Mouse (Mus musculus) testis, postnatal 14 days (tissue): ENCODE measurements around the gene Dcaf6.
"Not testable (repeated sequence)": the region's sequence is repeated elsewhere in the genome, so short reads cannot be mapped to it uniquely, and the experiment has no call there.

ENCODE experiments used
- DNase-seq: peaks from one replicate; pipeline ENCODE4 v3.0.0; 2021; ENCODE audit warnings: low spot score

Gene Dcaf6

DNA sequence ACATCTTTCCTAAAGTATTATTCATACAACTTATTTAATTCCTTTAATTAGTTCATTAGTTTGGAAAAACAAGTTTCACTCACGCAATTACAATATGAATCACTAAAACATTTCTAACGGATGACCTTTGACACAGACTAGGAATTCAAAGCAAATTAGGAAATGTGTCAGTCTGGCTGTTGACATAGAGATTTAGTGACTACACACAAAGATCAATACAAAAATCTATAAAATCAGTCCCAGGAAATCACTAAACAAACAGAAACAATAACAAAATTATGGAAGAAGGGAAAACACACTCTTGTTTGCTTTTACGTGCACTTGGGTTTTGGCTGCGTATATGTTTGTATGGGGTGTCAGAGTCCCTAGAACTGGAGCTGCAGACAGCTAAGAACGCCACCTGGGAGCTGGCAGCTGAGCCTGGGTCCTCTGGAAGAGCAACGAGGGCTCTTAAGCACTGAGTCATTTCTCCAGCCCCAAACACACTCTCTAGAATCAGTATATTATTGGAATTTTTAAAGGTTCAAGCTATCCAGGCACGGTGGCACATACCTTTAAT is 38.8 kb downstream of the Dcaf6 start:
- DNase-seq = no peak

DNA sequence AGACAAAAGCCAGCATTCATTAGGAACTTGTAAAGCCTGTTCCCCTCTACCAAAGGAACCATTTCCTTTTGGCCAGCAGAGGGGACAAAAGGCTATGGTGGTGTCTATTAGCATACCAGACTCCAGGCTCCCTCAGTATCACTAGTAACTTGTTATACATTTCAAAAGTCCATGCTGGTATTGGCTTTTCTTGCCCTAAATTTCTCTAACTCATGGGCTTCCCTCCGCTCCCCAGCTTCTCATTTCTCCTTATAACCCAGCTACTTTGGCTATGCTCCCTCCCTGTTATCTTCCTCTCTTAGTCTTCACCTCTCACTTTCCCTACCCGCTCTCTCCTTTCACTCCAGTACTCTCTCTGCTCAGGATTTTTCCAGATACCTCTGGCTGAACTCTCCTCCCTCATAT is 63.9 kb downstream of the Dcaf6 start:
- DNase-seq = no peak

DNA sequence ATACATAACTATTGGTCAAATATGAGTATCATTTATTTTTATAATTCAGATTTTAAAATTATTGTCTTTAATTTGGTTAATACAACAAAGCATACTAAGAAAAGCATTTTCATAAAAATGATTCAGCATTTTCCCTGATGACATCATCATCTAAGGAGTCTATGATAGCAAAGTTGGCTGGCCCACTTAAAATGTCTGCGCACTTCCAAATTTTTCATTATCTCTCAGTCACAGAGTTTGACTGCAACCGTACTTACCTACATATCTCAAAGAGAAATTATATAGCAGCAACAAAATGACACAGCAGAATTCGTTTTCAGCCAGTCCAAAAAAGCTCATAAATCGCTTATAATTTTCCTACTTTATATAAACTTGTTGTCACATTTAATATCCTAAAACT is 64.3 kb downstream of the Dcaf6 start:
- no peak for DNase-seq

DNA sequence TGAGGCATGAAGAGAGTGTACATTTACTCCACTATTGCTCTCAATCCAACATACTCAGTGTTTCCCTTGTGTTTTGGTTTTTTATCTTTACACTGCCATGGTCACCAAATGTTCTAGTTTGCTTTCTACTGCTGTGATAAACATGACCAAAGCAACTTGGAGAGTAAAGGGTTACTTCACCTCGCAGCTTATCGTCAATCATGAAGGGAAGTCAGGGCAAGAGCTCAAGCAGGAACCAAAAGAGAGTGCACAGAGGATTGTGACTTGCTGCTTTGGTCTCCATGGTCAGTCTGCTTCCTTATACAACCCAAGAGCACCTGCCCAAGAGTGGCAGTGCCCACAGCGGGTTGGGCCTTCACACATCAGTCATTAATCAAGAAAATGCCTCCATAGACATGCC is 65.4 kb downstream of the Dcaf6 start:
- DNase-seq = no peak

DNA sequence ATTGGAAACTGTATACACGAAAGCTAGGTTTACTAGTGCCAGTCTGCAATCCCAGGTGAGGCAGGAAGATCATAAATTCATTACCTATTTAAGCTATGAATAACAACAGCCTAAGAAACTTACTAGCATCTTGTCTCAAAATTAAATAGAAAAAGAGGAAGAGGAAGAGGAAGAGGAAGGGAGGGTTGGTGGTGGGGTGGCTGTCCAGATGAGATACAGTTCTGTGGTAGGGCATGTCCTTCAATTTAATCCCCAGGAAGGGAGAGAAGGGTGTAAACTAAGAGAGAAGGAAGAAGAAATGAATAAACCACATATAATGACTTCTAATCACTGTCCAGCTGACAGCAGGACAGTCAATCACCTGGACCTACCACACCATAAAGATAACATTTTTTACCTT is 67.2 kb downstream of the Dcaf6 start:
- DNase-seq = no peak

DNA sequence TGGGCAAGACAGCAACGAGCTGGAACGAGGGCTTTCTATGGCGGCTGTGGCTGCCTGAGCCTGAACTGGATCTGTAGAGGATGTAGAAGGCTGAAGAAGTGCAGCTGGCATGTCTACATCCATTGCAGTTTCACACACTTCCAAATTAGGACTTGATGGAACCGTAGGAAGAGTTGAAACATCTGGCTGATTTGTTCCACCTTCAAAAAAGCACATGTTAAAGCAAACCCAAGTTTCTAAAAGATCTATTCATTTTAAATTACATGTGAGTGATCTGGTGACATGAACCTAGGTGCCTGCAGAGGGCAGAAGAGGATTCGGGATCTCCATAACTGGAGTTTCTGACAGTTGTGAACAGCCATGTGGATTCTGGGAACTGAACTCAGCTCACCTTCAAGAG is 71.6 kb downstream of the Dcaf6 start:
- DNase-seq = no peak

DNA sequence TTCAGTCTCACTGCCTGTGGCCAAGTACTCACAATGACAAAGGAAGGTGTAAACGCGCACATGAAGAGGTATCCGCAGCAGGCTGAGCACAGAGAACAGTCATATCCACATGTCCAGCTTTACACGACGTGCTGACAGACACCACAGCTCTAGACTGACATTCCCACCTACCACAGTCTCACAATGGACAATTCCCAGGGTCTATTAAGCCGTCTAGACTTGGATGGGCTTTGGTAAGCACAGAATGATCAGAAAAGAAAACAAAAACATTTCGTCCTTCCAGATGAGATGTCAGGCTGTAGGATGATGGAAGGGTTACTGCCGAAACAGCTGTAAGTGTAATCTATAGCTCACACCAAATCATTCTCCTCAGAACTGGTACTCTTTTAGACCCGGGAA is 73.8 kb downstream of the Dcaf6 start:
- no peak for DNase-seq

DNA sequence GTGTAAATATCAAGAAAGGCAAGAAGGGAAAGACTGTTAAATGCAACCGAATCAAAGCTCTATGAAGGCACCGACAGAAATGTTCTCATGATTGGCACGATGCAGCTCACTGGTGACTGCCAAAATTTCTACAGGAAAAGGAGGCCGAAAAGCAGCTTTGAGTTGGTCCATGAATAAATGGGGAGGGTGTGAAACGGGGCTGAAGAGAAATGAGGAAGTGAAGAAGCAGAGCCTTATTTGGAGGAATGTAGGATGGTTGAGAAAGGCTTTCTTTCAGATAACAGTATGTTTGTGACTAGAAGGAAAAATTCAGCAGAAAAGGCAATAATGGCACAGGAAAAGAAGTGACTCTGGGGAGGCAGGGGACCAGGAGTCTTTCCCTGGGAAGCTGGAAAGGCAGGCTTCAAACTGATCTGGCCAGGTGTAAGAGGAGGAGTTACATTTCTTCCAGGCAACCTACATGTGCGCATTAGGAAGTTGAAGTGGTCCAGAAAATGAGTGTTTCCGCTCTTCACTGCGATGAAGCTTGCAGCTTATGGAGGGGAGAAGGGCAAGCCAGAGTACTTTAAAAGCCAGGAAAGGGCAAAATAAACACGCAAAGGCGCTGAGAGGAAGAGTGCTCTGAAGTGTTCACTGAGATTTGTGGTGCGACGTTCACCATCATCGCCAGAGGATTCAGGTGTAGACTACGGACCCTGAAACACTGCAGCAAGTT is 74.3 kb downstream of the Dcaf6 start:
- DNase-seq = no peak

DNA sequence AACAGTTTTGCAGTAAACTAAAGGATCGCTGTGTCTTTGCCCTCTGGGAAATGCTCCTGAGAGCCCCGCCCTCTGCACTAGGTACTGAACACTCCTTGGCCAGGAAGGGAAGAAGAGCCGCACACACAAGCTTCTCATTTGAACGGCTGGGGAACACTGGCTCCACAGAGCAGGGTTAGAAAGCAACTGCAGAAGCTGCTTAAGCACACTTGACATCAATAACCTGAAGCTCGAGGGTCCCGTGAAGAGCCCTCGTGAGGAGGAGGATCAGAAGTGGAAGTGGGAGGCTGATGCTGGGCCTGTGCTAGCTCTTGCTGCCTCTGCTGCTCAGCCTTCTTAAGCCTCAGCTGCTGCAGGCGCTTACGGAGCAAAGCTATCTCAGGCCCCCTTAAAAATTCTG is 86.4 kb downstream of the Dcaf6 start:
- no peak for DNase-seq

DNA sequence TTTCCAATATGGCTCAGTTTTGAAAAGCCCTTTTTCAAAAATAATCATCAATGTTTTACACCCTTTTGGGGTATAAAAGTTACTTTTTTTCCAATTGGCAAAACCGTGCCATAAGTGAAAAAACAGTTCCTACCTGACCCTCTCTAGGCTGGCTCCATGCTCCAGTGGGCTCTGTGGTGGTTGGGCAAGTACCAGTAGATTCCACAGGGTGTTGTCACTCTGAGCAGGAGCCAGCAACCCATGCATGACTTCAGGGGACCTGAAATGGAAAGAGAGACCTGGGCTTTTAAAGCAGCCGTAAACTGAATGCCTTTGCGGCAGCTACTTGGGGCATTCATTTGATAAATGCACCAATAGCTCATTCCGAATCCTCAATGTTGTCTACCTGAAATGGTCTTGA is 89.3 kb downstream of the Dcaf6 start:
- no peak for DNase-seq

DNA sequence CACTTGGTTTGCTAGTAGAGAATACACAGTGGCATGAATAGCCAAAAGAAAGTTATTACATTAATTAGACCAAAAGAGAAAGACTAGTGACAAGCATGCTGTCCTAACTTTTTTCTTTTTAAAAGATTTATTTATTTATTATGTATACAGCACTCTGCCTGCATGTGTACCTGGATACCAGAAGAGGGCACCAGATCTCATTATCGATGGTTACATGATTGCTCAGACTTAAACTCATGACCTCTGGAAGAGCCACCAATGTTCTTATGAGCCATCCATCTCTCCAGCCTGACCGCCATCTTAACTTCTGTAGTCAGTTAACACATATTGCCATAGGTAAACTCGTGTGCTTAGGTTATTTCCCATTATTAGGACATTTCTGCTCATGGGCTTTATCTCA is 95.2 kb downstream of the Dcaf6 start:
- DNase-seq = no peak

DNA sequence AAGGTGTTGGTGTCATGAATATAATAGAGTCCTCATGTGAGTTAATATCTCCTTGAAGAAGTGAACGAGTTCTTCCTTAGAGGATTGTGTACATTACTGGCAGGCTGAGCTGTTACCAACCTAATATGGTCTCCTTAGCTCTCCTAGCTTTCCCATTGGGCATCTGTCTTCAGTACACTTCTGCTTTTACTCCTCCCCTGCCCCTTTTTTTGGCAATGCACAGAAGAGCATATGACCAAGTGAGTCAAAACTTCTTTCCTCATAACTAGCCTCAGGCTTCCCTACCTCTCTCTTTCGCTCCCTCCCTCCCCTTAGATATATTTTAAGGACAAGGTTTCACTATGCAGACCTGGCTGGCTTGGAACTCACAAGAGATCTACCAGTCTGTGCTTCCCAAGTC is 97.0 kb downstream of the Dcaf6 start:
- no peak for DNase-seq

DNA sequence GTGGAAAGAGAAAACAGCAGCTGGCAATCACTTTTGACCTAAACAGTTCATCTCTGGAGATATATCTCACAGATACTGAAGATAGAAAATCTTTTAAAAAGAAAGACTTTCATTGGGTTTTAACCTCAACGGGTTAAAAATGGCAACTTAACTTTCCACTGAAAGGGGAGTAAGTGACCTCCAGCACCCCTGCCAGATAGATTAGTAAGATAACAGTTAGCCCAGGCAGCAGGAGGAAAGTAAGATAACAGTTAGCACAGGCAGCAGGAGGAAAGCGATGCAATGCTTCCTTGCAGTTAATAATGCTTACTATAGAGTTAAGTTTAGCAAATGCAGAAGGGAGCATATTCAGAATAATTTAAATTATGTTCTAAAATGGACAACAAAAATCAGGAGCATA is 103.9 kb downstream of the Dcaf6 start:
- no peak for DNase-seq

DNA sequence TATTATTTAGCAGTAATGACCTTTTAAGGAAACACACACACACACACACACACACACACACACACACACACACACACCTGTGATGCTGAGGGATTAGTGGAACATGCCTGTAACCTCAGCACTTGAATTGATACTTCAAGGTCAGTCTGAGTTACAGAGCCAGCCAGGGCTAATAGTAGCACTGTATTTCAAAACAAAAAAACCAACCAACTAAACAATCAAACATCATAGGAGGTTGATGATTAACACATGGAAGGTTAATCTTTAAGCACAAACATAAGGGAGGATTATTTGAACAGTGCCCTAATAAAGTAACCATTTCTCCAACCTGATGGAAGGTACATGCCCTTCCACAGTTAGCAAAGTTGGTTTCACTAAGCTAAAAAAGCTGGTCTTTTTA is 111.6 kb downstream of the Dcaf6 start:
- no peak for DNase-seq

DNA sequence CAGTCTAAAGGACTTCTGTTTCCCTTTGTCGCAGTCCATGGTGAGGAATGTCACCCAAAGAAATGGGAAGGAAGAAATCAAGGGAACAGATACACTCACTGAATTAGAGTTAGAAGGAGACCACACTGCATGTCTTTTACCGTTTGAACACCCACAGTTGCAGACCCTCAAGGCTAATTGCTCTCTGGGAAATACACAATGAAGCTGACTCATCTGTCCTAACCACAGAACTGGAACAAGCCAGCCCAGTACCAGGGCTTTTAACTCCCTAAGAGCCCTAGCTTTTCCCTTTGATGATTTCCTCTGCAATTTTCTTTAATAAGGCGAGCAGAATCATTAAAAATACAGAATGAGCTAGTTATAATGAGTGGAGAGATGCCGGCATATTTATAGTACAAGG is 115.8 kb downstream of the Dcaf6 start:
- no peak for DNase-seq

DNA sequence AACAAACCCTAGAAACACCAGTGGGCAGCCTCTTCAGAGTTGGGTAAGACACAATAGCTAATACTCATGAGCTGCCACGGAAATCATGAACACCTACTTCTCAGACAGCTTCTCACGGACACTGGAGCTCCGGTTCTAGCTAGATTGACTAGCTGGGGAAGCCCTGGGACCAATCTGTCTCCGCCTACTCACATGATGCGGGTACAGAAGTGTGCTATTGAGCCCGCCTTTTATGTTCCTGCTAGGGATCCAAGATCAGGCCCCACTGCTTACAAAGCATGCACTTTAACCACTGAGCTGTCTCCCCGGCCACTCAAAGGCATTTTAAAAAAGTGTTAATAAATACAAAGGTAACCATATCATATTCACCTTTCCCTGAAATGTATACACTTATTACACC is 118.1 kb downstream of the Dcaf6 start:
- no peak for DNase-seq

DNA sequence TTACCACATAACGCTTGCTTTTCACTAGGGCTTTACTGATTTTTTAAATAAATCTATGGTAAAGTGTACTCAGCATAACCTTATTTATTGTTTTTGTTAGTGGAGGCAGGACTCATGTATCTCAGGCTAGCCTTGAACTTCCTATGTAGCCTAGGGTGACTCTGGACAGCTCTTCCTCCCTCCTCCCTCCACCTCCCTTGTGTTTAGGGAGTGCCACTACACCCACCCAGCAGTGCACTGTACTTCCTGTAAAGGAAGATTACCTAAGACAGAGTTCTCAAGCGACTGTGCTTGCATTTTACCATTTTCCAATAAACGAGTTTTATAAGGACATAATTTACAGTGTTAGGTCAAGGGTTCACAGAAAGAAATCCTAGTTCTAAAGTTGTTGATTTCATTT is 127.5 kb downstream of the Dcaf6 start:
- no peak for DNase-seq

DNA sequence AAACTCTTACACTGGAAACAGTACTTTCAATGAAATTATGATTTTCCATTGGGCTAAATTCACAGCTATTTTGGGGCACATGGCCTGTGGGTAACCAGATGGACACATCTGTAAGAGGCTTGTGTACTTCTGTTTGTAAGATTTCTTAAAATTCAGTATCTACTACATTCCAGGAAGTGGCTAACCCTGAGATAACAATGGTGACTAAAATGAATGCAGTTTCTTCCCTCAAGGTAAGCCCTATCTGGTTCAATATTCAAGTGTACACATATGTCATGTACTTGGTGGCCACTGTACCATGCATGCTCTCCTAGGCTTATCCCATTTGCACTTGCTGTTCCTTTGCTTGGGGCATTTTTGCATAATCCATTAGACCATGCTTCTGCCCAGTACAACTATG is 129.4 kb downstream of the Dcaf6 start:
- DNase-seq = no peak

DNA sequence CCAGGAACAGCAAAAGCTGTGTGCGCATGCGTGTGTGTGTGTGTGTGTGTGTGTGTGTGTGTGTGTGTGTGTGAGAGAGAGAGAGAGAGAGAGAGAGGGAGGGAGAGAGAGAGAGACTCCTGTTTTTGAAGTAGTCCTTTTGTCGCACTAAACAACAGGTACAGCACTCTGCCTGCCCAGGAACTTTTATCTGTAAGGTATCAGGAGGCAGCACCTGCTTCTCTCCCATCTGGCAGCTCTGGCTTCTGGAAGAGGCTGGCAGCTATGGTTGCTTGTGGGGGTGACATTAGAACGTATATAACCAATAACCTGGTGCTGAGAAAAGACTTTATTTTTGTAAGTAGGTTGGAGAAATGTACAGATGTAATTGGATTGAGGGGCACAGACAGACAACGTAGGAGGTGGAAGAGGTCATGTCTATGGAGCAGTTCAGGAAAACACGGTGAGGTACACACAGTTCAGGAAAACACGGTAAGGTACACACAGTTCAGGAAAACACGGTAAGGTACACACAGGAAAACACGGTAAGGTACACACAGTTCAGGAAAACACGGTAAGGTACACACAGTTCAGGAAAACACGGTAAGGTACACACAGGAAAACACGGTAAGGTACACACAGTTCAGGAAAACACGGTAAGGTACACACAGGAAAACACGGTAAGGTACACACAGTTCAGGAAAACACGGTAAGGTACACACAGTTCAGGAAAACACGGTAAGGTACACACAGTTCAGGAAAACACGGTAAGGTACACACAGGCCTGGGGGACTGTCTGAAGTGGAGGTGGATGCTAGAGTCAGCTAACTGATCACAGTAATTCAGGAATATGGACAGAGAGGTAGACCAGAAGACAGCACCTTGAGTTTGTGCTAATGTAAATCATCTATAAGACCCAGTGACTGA is 131.6 kb downstream of the Dcaf6 start:
- not testable (repeated sequence) for DNase-seq

DNA sequence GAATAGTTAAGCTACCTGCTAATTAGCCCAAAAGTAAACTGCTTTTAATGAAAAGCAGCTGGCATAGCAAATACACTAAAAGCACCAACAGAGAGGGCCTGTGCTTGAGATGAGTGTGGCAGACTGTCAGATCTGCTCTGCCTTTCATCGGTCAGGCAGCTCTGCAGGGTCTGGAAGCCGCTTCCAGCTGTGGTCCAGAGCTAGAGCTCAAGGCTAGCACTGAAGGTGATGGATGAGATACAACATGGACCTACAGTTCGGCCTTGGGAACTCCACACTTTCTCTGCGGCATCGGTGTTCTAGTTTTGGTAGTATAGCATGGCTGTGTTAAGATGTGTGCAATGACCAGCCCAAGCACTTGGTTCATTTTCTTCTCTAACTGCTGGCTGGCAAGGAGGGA is 132.4 kb downstream of the Dcaf6 start:
- no peak for DNase-seq

DNA sequence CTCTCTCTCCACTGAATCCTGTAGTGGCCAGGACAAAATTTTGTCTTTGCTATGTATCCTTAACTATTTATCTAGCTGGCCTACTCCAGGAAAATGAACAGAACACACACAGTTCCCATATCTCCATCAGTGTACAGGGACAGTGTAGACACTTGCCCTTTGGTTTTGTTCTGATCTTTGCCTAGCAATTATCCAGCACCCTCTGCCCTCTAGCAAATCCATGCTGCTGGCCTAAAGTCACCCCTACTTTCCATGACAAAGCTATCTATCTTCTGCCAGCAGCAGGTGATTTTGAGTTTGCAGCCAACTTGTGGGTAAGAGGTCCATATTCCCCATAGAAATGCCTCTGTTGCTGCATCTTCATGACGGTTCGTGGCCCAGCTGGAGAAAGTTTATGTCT is 132.9 kb downstream of the Dcaf6 start:
- DNase-seq = no peak

DNA sequence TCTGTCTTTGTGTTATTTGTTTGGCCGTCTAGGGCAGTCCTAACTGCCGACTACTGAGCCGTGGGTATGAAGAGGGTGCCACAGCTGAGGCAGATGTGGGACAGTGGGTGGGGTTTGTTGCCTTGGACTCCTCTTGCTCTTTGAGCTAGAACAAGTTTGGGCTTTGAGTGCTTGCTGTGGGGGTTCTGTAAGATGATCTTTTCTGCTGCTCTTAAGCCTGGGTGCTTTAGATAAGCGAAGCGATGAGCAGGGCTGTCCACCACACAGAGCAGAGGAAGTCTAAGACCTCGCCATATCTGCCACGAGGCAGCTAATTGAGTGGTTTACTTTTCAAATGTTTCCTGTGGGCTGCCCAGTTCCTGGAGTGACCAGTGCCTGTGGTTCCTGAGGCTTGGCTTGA is 137.3 kb downstream of the Dcaf6 start:
- DNase-seq = no peak

DNA sequence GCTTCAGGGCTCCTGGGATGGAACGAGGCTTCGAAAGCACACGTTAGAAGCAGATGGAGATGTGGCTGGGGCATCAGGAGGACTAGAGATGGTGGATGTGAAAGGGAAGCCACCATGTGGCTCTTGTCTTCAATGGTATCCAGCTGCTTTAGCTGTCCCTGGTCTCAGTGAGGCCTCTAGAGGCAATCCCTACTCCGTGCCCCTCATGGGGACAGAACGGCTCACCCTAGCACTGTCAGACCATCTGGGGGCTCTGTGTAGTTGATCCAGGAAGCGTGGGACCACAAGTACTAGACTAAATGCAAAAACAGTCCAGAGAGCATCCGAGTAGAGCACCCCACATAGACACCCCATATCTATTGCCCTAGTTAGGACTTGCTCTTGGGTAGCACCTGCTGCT is 138.4 kb downstream of the Dcaf6 start:
- no peak for DNase-seq
